Mouse (Mus musculus): ENCODE results near the gene Gstm5.
A peak's percentile ranks its signal among the peaks of the same experiment; 100 is the strongest.
"Not testable (repeated sequence)": the region's sequence is repeated elsewhere in the genome, so short reads cannot be mapped to it uniquely, and the experiment has no call there.

The Gstm5 gene

DNA sequence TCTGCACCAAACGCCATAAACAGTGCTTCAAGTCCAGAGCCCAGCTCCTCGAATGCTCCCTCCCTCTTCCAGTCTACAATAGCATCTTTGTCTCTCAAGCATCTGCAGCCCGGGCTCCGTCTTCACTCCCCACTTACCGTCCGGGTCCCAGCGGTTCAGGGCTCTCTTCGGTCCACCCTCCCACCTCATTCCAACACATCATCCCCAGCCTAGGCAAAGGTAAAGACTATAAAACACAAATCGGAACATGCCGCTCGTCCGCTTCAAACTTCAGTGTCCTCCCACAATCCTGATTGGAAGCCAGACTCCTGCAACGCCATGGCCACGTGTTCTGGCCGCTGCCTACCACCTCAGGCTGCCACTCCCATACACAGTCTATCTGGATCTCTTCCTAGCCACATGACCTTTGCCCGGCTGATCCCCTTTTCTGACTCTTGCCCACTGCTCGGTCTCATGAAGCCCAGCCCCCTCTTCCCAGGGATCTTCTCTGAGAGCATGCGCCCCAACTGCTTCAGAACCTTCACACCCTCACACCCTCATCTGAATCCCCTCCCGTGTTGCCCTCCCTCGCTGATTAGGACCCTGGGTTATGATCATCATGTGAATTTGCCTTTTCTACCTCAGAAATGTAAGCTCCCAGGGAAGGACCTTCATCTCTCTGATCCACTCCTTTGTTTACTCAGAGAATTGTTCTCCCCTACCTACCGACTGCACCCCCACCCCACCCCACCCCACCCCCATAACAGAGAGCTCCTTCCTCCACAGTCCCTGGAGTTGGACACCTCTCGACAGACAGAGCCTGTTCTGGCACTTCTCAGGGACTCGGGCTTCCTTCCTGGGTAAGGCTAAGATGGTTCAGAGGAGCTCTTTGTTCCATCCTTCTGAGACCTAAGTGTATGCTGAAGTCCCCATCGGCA, 22.0 kb upstream of the Gstm5 start:
- DNase-seq (ENCODE audit: low spot score in 2 of 2), result no peak

DNA sequence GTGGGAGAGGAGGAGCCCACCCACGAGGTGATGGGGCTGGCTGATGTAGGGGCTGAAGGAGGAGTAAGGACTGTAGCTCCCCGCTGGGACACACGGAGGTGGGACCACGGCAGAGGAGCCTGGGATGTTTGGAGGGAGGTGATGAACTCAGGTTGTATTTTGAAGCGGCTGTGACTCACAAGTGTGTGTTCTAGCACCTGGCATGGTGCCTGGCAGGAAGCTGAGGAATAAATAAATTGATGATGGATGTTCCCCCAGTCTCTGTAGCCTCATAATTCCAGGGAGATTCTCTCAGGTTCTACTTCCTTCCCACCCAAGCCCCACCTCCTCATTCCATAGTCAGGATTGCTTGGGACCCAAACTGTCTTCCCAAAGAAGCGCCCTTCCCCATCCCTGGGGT, 20.4 kb upstream of the Gstm5 start:
- no peak for DNase-seq (ENCODE audit: low spot score in 2 of 2)

DNA sequence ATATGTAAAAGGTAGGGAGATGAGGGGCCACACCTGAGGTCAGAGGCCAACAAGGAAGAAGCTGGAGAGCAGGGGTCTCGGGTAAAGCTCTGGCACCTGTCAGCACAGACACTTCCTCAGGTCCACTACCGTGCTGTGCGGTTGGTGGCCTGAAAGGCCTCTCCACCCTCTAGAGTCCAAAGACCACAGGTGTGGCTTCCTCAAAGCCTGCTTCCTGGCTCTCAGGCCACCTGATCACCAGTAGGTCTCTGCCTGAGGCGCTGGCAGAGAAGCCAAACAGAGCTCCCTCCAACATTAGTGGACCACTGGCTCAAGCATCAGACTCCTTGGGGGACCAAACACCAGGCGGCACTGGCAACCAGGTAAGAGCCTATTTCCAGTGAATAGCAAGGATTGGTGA, 18.6 kb upstream of the Gstm5 start, which contains the start of gene Eps8l3:
TSS of gene Eps8l3 (plus strand) at position 225 of the 400 bp plus-strand sequence.
- DNase-seq (ENCODE audit: low spot score in 2 of 2), result no peak

DNA sequence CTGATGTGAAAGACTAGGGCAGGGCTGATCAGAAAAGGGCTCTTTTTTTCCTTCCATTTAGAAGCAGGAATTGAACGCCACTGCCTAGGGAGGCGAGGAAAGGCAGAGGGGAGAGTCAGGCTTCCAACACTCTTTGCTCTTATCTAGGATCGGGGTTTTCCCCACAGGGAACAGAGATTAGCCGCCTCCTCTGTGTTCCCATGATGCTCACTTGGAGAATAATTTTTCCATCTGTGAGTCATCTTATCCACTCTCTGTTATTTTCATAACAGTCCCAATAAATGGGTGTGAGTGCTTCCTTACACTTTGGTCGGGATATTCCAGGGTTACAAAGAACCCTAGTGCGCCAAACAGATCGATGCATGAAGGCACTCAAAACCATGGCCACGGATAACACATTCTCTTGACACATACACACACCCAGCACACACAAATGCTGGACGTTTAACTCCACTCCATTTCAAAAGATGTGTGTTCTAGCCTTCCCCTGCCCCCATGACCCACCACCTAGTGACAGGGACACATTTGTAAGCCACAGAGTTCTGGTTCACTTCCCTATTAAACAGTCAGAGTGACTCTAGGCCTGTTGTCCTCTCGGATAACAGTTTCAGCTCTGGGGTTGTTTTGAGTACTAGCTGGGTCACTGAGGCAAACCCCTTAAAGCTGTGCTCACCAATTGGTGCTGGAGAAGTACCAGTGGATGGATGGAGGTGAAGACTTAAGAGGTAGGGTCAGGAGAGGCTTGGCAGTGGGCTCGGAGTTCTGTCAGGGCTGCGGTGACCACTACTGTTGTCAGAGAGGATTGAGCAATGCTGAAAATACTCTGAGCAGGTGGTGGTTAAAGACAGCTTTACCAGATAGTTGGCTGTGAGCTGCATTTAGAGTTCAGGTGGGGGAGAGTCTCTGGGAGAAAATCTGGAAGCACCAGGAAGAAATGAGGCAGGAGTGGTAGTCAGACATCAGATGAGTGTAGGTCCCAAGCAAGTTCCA, 17.6 kb upstream of the Gstm5 start:
- no peak for DNase-seq (ENCODE audit: low spot score in 2 of 2)

DNA sequence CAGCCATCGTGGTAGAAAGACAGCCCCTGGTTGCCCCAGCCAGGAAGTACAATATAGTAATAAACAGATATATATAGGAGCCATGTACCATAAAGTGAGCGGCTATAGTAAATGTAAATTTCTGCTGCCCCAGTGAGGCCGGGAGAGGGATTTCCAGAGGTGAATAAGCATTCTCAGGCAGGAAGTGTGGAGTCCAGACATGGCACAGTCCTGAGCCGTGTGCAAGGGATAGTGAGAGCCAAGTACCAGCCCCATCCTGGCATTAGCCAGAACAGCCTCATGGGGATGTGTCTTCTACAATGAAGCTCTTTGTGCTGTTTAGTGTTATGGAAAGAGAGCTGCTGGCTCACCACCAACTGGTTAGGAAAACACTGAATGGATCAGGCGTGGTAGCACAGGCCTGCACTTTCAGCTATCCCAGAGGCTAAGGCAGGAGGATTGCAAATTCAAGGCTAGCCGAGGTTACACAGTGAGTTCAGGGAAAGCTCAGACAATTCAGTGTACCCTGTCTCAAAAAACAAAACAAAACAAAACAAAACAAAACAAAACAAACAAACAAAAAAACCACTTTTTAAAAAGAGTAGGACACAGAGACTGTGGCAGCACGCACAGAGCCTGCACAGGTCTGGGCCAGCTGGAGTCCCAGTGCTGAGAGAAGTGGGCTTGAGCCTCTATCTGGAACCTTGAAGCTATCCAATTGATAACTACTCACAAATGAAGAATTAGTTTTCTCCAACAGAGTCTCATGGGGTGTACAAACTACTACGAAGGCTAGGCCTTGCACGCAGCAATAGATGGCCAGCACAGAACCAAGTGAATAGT, 7.7 kb upstream of the Gstm5 start:
- peak in 1 of 2 experiments; percentile 17 for DNase-seq (ENCODE audit: low spot score in 2 of 2)

DNA sequence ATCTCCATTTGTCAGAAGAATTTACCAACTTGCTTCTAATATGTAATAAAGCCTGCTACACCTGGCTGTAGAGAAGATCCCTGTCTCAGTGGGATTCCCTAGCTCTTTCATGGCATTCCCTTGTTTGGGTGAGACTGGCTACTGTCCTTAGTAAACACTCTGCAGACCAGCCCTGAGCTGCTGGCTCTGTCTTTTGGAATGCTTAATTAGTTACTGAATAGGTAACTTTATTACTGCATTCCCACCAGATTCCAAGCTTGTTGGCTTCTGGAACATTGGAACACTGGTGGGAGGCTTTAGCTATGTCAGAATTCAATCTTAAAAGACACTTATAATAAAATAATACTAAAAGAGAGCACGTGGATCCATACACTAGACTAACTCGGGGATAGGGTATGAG, 6.4 kb upstream of the Gstm5 start:
- DNase-seq (ENCODE audit: low spot score in 2 of 2), result not testable (repeated sequence)

DNA sequence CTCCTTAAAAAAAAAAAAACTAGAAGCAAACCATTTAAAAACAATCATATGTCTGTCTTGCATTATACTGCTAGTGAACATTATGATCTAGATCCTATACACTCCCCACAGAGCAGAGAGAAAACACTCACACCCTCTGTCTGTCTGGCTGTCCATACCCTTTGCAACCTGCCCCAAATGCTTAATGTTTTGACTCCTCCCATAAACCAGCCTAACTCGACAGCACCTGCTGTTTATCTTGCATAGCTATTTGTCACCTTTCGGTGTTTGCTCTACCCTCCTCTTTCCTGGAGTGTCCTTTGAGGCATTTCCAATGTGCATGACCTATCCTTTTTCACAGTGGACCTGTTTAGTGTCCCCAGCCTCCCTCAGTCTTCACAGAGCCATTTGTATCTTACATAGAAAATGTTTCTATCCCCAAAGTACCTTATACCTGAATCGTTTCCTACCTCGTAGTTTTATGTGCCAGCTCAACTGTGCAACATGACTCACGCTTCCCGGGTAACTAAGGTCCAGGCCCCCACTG, 364 bp upstream of the Gstm5 start:
- no peak for DNase-seq (ENCODE audit: low spot score in 2 of 2)

DNA sequence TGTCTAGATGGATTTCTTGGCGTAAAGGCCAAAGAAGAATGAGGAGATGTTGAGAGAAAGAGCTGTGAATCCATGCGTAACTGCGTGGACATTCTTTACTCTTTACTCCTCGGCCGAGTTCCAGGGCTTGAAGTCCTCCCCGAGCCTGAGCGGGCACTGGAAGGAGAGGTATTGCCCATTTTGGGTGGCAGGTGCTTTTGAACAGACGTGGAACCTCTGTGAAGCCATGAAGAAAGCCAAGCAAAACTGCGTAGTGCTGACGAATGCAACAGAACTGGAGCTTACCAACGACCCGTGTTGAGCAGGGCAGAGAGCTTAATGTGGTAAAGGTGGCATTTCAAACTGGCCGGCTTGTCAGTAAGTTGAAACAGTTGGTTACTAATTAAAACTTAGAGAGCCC, 3.1 kb downstream of the Gstm5 start:
- DNase-seq (ENCODE audit: low spot score in 2 of 2), result no peak

DNA sequence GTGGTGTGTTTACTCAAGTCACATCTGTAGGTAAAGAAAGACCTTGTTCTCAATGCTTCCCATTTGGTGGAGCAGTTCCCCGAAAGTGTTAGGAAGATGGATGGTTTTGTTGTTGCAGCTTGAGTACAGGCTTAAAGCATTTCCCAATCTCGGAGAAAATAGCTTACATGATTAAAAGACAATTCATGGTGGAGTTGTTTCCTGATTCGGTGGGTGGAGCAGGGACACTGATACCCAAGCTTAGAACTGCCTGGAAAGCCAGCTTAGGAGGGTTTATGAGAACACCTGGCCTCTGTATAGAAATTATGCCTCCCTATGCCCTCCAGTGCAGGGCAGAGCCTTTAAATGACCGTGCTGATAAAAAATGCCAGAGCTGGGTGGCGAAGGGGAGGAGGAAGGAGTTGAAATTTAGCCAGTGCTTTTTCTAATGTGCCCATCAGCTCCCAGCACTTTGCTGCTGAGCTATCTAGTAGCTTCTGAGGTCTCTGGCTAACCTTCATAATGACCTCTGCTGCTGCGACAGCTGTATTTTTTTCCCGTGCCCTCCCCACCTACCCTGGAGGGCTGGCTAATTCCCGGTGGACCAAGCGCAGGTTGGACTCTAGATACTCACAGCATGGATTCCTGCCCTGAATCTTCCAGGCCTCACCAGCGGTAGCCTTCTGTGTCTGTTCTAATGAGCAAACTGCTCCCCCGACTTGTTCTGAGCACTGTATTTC, 5.5 kb downstream of the Gstm5 start:
- DNase-seq (ENCODE audit: low spot score in 2 of 2), result no peak

DNA sequence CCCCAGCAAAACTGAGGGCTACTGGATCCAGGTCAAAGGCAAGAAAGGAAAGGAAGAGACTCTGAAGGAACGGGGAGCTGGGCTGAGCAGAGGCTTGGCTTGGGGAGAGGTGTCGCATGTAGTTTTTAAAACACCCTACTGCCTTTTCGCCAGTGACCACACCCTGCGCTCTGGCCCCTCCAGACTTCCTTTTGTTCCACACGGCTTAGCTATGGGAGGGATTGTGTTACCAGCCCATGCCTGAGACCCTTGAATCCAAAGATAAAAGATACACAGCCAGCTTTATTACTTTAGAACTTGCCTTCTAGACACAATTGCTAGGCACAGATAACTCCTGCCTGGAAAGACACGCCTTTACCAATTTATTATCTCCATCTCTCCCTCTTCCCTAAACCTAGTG, 10.3 kb downstream of the Gstm5 start:
- DNase-seq (ENCODE audit: low spot score in 2 of 2), result no peak

DNA sequence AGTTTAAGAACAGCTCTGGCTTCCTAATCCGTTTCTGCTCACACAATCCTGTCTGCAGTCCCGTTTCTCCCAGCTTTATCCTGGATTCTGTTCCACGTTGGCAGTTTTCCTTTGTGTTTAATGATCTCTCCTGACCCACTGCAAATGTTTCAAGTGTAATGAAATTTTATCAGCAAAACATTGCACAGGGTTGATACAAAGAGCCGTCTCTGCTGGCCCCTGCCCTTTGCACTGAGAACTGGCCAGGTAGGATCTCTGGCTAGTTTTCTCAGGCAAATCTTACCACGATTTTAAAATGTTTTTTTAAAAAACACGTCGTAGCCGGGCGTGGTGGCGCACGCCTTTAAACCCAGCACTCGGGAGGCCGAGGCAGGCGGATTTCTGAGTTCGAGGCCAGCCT, 21.1 kb downstream of the Gstm5 start:
- no peak for DNase-seq (ENCODE audit: low spot score in 2 of 2)

DNA sequence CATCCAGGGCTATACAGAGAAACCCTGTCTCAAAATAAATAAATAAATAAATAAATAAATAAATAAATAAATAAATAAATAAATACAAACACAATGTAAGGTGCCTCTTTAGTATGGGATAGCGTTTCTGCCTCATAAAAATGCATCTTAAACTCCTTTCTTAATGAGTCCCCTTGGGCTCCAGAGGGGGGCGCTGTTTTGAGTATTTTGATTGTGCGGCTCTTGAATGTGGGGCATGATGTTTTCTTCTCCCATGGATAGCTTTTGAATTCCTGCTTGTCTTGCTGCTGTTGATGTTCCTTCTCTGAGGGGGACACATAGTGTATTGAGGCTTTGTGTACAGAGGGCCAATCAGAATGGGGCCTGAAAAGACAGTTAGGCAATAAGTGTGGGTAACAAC, 21.5 kb downstream of the Gstm5 start:
- DNase-seq (ENCODE audit: low spot score in 2 of 2), result no peak

DNA sequence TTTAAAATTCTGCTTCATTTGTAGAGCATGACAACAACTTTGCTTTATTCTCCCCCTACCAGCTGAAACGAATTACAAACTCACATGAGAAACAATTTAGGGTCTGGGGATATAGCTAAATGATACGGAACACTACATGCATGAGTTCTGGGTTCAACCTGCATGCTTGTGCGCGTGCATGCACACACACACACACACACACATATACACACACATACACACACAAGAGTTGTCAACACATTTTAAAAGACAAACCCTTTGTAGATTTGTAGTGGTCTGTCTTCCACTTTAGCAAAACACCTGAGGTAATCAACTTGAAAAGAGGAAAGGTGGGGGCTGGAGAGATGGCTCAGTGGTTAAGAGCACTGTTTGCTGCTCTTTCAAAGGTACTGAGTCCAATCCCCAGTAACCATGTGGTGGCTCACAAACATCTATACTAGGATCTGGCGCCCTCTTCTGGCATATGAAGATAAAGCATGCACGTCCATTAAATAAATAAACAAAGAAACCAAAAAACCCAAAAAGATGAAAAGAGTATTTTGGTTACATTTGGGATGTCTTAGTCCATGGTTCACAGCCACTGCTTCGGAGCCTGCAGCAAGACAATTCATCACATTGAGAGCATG, 22.3 kb downstream of the Gstm5 start:
- peak; percentile 23 to 38 for DNase-seq (ENCODE audit: low spot score in 2 of 2)

DNA sequence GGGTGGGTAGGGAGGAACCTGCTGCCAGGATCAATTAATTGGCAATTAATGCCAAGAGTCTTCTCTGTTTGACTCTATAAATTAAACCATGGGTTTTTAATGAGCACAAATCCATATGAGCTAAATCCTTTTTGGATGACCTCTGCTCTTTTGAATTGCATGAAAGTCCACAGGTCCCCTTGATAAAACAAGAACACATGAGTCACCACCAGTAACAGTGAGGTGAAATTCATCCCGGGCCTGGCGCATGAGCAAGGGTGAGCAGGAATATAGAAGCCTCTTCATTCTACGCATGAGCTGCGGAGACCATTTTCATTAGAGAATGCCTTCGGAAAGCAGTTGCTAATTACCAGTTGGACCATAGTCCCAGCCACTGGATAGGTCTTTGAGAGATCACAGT, 24.7 kb downstream of the Gstm5 start:
- DNase-seq (ENCODE audit: low spot score in 2 of 2), result no peak

DNA sequence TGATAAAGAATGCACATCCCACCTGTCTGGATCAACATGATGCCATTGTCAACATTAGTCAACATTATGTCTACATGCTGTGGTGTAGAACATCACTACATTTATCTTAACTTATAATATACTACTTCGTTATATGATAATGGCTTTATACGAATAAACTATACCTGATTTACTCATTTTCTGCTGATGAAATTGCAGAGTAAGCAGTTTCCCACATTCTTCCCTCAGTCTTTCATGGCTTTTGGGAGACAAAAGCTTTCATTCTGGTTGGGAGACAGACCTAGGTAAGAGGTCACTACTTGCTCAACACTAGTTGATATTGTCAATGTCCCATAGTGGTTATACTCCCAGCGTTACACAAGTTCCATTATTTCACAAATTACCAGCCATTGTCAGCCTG, 29.7 kb downstream of the Gstm5 start:
- DNase-seq (ENCODE audit: low spot score in 2 of 2), result no peak

DNA sequence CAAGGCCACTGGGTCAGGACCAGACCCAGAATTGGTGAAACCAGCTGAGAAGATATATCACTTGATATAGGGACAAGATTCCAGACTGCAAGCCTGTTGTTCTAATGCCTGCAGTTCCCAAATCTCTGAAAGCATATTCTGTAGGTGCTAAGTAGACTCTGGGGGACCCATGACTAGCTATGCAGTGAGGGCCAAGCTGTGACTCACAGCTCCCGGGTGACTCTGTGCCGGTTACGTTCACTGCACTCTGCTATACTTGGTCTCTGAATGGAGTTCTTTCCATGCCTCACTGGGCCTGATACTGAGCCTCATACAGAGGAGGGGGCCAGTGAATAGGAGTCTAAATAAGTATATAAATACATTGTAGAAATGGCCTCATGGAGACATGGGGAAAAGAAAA, 32.2 kb downstream of the Gstm5 start:
- DNase-seq (ENCODE audit: low spot score in 2 of 2), result no peak

DNA sequence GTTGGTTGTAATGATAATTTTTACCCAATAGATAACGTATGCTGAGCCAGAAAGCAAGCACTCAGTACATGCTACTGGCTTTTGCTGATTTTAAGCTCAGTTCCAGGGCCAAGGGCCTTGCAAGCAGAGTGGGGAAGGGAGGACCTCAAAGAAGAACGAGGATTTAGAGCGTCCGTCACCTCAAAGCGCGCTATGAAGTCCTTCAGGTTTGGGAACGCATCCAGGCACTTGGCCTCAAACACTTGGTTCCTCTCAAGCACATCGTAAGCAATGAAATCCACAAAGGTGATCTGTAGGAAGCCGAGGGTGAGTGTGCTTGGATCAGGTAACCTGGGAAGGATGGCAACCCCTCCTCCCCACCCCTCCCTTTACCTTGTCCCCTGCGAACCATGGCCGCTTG, 33.1 kb downstream of the Gstm5 start:
- DNase-seq (ENCODE audit: low spot score in 2 of 2), result no peak

DNA sequence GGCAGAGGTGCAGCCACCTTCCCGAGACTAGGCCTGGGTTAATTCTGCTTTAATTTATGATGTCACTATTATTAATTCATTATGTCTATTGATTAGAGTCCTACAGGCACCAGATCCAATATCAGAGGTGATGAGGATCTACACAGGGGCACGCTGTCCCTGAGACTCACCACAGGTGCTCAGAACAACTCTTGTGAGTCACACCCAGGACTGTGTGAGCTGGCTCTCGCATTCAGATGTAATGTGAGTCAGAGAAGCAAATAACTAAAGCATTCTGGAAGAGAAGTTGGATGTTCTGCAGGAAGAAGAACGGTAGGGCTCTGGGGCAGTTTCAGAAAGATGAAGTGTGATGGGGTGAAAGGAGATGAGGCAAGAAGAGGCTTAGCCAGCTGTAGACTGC, 33.6 kb downstream of the Gstm5 start:
- no peak for DNase-seq (ENCODE audit: low spot score in 2 of 2)

DNA sequence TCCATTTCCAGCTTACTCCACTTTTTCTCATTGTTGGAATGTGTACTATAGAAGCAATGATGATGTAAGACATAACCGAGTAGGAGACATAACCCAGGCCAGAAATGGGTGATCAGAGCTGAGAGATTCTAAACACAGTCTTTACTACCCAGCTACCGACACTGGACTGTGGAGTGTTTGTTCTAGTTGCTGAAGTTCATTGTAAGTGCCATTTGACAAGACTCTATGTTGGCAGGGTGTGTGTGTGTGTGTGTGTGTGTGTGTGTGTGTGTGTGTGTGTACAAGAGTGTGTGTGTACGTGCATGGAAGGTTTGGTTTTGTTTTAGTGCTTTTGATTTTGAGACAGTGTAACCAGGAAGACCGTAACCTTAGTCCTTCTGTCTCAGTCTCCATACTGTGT, 34.1 kb downstream of the Gstm5 start:
- DNase-seq (ENCODE audit: low spot score in 2 of 2), result no peak

DNA sequence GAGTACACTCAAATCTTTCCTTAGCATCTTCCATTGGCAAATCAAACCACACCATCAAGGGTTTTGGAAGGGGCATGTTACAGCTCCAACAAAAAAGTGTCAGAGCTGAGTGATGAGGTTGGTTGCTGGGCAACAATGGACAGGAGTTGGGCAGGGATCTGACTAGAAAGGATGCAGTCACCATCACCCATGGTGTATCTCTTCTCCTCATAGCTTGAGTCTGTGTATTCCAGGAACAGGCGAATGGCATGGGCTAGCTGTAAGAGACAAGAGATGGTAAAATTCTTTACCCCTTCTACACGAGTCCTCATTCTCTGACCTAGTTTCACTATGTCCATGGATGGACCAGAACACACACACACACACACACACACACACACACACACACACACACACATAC, 35.5 kb downstream of the Gstm5 start:
- no peak for DNase-seq (ENCODE audit: low spot score in 2 of 2)
